Mouse (Mus musculus) urinary bladder, postnatal 10 days (tissue): ENCODE measurements around the gene Kdelr1.

ENCODE experiments used
- DNase-seq: peaks from one replicate; pipeline ENCODE4 v3.0.0; 2022; ENCODE audit warnings: low spot score

Gene Kdelr1

DNA sequence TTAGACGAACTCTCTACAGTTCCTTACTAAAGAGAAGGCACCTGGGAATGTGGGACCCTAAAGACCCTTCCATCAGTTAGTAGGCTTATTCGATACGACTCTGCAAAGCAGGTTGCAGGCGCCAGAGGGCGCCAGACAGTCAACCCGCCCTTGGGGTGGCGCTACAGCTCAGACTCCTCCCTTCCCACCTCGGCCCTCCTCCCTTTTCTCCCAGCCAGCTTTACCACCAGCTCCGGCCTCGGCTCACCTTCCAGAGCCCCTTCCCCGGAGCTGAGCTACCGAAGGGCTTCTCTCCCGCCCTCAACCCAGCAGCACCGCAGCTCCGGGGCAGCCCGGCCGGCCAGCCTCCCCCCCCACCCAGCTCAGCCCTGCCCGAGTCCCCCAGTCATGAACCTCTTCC lies at the start of gene Kdelr1:
Gene Kdelr1 (plus strand): TSS at position 149 of the 400 bp plus-strand sequence.
- peak; percentile 70 for DNase-seq

DNA sequence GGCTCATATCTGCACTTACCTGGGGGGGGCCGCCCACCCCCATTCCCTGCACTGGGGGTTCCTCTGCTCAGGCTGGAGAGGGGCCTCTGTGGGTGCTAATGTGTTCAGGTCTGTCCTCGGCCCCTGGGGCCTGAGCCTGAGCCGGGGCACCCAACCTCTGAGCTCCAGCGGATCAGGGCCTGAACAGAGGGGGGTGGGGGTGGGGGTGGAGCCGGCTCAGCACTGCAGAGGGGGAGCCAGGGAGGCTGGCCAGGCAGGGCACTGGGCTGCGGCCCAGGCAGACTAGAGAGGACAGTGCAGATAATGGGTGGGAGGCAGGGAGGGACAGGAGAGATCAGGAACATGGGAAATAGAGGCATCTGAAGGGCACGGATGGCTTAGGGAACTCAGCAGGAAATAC lies 48.0 kb upstream of the Kdelr1 start, which contains the start of gene Kcnj14:
Gene Kcnj14 (minus strand): TSS at position 185 of the 400 bp plus-strand sequence.
- no peak for DNase-seq

DNA sequence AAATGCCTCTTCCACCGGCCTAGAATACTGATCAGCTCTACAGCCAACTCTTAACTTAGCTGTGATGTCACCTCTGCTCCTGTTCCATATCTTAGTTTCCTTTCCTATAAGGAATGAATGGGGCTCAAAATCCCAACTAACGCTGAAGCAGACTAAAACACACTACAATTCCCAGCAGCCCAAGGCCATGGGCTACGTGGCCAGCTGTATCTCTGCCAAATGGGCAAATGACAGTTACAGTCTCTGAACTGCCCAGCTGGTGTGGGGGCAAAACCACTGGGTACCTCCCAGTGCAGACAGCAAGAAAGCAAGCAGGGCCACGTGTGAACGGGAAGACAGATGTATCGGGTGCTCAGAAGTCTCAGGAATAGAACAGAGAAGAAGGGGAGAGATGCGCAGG lies 45.9 kb upstream of the Kdelr1 start:
- DNase-seq = no peak

DNA sequence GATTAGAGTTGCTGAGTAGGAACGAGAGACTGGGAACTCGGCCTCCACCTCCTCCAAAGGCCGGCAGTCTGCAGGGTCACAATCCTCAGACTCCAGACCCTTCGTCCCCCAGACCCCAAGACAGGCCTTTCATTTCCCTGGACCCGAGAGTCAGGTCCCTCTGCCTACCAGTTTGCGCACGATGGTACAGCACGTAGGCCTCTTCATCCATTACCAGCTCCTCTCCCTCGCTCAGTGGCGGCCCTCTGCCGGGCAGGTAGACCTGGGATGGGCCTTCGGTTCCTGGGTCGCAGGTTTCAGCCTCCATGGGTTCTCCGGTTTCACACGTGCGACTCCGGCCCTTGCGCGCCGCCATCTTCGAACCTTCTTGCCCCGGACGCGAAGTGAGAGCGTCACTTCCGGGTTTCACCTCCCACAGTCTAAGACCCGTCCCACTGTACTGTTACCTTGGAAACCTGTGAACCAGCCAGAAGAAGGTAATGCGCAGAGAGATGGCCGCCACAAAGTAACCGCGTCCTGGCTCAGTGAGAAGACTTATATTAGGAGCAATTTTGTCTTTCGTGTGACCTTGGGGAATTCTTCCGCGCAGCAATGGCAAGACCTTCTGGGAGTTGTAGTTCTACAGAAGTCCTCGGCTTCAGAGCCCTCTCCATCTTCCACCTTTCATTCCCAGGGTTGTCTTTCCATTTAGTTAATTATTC lies 42.0 kb upstream of the Kdelr1 start, which contains the start of gene Grwd1:
Gene Grwd1 (minus strand): TSS at position 518 of the 701 bp plus-strand sequence.
- no peak for DNase-seq

DNA sequence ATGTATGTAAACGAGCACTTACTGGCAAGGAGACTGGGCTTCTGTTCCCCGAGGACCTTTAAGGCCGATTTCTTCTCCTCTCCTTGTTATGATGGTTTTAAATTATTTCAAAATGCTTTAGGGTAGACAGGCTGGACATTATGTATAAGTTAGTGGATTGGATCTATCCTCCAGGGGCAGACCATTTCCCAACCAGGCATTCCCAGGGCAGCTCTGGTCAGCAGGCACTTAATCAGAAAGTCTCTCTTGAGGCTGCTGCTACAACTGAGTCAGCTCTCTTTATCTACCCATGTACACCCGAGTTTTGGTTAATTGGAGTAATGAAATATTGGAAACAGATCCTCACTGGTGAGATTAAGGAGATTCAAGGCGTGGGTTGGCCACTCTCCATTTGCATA lies 41.4 kb upstream of the Kdelr1 start:
- no peak for DNase-seq

DNA sequence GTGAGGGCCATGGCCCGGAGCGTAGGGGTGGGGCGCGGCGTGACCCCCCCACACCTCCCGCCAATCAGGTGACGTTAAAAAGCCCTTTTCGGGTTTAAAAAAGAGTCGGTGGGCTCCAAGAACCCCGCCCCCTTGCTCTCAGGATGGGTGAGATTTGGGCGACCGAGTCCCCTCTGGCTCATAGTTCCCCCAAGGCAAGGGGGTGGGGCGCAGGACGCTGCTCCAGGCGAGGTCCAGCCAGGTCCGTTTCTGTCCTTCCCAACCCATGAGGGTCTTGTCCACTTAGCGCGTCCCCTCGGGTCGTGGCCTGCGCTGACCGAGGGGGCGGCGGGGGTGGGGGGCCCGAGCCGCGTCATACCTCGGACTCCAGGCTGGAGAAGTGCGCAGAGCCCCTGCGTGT lies 40.1 kb upstream of the Kdelr1 start:
- no peak for DNase-seq

DNA sequence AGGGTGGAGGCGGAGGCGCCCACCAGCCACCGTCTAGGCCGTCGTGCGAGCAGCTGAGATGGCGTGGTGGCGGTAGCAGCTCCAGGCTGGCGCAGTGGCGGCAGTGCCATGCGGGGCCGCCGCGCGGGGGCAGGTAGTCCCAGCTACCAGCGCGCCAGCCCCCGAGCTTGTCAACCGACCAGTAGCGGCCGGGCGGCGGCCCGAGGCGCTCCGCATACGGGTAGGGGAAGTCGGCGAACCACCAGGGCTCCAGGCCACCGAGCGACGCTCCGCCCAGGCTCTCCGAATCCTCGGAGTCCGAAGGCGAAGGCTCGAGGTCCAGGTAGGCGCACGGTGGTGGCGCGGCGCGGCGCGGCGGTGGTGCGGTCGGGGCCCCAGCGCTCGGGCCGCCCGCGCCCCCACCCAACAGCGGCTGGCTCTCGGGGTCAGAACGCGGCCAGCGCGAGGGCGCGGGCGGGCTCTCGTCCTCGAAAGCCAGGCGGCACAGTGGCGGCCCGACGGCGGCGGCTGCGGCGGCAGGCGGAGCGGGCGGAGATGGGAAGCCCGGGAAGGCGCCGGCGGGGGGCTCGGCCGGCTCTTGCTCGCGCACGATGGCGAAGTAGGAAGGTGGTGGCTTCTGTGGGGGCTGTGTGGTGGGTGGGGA lies 39.3 kb upstream of the Kdelr1 start:
- DNase-seq = no peak

DNA sequence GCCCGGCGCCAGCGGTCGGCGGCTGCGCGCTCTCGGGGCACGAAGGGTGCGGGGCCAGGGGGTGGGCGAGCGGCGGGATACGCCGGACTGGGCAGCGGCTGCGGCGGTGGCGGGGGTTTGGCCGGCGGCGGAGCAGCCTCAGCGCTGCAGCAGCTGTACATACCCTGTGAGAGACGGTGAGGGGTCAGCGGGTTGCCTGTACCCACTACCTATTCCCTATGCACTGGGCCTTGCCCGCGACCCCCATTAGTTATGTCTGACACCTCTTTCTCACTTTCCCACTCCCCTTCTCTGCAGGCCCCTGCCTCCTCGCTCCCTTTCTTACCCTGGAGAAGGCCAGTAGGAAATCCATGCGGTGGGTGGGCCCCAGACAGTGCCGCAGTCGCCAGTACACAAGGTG lies 38.6 kb upstream of the Kdelr1 start:
- no peak for DNase-seq

DNA sequence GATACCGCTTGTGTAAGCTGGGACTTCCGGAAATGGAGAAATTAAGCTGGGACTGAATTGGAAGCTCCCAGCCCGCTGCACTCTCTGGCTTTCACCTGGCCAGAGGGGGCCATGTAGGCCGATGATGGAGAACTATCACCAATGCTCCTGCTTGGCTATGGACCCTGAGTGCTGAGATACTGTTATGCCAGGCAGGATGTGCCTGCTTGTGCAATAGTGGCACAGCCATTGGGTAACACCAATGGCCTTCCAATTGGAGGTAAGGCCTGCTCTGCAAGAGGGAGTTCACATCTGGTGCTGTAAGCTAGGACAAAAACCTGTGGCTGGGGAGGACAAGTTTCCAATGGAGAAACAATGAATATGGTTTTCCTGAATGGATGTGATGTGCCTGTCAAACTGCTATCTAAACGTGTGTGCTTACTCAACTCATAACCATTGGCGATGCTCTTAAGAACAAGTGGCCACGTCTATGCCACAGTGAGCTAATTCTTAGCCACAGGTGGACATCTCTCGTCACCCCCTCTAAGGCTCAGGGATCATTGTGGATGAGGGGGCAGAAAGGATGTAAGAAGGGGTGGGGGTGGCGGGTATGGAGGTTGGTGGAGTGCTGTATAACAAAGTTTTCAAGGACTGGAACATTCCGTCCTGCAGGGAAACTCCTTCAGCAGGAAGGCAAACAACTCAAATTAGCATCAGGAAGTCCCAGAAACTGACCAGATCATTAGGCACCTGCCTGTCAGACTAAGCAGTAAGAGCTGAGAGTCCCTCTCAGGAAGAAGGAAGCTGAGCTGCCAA lies 29.4 kb upstream of the Kdelr1 start:
- no peak for DNase-seq

DNA sequence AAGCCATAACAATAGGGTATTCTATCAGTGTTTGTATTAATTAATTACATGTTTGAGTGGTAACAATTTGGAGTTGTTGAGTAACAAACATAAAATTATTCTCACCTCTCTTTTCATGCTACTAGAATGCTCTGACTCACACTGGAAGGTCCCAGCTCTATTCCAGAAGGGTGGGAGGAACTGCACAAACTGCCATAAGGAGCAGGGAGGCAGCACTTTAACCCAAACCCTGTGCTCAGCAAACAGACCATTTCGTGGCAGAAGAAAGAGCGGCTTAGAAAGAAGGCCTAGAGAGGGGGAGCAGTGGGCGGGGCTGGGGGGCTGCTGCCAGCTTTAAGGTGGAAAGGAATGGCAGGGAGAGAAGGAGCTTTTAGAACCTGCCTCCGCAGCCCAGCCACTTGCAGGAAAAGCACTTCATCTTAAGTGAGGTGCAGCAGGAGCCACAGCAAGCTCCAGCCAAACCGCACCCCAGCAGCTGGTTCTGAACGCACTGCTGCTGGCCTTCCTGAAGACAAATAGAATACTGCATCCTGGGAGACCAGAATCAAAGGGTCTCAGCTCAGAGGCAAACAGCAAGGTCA lies 24.0 kb upstream of the Kdelr1 start:
- DNase-seq = no peak

DNA sequence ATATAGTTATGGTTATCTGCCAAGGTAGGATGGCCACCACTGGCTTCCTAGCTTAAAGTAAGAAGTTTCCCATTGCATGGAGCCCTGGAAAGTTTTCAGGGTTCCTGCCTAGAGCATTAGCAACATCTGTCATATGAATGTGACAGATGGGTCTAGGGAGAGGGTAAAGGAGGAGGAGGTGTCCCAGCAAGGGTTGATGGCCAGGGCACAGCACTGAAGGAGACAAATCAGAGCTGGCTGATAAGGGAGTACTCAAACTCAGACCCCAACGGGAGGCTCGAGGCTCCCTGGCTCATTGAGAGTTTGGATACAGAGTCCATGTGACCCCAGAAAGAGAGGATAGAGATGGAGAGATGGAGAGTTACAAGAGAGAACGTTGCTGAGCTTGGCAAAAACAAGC lies 21.9 kb upstream of the Kdelr1 start:
- no peak for DNase-seq

DNA sequence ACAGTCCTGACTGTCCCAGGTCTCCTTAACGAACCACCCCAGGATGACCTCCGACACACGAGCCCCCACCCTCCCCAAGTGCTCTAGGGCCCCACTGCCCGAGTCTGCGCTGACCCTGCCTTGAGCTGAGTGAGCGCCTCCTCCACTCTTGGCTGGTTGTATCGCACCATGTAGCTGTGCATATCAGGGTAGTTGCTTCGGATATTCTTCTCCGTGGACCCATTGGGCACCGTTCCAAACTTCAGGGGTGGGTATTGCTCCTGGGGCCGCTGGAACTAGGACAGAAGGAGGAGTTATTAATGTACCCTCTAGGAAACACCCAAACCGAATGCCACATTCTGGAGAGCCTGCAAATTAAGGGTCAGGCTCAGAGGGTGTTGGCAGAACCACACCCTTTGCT lies 19.5 kb upstream of the Kdelr1 start:
- no peak for DNase-seq

DNA sequence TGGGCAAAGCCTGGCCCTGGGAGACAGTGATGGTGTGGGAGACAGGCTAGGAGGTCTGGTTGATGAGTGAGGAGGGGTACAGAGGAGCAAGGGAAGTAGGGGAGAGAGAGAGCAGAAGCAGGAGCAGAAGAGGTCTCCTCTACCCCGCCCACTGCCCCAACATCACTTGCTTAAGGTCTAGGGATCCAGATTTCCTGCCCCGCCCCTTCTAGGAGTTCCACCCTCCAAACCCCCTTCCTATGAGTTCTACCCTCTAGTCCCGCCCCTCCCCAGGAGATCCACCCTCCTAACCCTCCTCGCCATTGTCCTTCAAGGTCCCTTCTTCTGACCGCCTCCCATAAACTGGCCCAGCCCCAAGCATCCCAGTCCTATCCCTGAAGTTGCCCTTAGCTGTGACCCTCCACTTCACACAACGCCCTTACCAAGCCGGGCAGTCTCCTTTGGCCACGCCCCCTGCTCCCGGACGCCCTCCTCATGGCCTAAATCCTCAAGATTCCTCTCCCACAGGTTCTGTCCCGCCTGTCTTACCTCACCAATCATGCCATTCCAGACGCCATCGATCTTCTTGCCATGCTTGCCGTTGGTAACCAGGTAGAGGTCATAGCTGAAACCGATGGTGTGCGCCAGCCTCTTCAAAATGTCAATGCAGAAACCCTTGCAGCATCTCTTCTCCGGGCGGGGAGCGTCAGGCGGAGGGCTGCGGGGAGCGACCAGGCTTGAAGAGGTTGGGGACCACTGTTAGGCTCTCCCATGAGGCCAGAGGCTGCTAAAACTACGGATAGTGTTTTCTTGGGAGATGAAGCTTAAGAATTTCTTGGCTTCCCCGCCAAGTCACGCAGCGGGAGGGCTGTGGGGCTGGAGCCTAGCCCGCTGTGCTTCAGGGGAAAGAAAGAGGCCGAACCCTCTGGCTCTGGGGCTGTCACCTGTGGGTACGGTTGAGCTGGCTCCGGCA lies 15.3 kb upstream of the Kdelr1 start:
- no peak for DNase-seq

DNA sequence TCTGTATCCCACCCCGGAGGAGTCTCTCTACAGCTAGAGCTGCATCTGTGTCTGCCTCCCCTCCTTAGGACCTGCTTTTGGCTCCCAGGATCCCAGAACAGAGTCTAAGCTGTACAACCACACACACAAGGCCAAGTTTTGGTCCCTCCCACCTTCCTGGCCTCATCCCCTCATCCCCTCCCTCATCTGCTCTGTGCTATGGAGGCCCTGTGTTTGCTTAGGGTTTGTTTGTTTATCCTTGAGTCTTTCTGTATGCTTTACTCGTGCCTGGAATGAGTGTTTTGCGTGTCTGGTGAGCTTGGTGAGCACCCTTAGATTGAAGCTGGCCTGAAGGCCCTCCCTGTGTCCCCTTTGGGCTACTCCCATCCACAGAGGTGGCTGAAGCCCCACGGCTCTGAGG lies 13.6 kb upstream of the Kdelr1 start:
- no peak for DNase-seq

DNA sequence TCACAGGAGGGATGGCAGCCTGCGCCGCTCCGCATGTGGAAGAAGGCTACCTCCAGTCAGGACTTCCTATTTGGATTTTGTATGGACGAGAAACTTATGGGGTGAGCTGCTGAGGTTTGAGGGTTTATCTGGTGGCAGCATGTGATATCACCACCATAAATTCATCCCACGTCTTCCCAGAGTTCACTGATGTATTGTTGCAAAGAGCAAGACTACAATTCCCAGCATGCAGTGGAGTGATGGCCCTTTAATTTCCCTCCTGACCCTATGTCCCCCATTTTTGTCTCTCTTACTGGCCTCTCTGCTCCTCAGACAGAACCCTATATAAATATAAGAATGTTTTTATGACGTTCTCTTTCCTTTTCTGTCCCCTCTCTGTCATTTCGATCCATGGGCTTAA lies 9.8 kb upstream of the Kdelr1 start:
- no peak for DNase-seq

DNA sequence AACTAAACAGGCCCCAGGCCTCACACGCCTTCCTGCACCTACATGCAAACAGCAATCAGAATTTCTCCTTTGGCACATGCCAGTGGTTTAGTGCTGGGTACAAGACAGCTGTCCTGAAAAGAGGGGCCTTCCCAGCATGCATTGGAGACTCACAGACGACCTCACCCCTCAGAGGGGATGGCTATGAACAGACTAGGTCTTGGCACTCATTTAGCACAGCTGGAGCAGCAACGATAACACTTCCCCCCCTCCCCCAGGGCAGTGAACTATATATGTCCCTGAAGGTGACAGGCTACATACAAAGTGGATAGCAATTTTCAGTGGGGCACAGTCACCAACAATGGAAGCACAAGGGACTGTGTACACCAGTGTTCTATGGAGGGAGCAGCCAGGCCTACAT lies 8.1 kb upstream of the Kdelr1 start:
- no peak for DNase-seq

DNA sequence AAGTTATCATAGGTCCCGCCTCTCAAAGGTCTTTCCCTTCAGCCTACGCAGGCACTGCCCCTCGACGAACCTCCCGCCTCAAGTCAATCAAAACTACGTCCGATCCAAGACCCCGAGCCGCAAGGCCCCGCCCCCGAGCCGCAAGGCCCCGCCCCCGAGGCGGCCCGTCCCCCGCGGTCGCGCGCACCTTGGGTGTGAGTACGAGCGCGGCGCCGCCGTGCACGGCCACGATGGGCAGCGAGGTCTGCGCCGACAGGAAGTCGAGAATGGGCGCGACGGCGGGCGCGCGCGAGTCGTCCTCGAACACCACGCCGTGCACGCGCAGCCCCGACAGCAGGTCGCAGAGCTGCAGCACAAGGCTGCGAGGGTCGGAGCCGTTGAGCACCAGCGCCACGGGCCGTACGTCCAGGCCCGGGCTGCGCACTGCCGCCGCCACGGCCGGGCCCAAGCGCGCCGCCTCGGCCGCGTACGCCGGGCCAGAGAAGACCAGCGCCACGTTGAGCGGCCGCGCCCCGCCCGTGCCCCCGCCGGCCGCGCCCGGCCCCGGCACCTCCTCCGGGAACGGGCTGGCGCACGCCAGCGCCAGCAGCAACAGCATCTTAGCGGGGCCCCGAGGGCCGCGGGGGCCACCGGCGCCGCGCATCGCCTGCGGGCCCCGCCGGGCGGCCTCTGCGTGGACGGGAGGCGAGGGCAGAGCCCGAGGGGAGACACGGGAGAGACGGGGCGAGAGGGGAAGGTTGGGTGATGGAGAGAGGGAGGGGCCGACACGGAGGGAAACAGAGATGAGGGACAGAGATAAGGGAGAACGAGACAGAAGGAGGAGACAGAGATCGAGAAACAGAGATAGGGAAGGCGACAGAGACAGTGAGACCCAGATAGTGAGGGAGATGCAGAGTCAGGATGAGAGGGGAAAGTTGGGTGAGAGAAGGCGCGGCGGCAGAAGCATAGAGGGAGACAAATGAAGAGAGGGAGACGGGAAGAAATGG lies 6.4 kb upstream of the Kdelr1 start:
- peak; percentile 65 for DNase-seq

DNA sequence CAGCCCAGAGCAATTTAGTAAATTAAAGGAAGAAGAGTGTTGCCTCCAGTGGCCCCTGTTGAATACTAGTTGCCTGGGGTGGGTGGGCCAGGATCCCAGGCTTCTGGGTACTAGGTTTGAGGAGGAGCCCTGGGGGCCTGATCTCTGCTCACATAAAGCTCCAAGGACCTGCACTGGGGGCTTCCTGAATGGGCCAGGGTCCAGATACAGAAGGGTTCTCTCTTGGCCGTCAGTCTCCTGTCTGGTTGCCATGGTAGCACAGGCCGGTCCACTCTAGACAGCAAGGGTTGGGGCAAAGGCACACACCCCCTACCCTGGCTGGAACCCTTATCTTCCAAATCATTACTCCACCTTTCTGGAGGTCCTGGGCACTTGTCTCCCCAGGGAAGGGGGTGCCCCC lies 4.7 kb upstream of the Kdelr1 start:
- DNase-seq = no peak

DNA sequence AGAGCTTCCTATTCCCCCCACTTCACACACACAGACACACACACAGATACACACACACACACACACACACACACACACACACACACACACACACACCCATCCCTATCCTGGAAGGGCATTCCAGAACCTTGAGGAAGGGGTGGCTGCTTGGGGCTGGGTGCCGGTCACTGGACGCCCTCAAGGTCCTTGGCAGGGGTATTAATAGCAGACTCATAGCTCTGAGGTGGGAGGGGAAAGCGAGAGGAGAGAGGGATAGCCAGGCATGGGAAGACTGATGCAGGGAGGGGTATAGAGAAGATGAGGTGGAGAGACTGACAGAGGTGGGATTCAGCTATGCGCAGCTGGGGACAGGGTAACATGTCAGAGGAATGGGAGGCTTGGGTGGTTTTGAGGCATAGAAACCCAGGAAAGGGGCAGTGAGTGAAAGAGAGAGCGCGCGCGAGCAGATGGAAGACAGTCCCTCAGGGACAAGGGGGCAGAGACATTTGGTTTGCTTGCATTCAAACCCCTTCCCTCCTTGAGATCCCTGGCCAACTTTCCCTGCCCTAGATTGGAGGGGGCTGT lies 3.4 kb upstream of the Kdelr1 start:
- DNase-seq = no peak

DNA sequence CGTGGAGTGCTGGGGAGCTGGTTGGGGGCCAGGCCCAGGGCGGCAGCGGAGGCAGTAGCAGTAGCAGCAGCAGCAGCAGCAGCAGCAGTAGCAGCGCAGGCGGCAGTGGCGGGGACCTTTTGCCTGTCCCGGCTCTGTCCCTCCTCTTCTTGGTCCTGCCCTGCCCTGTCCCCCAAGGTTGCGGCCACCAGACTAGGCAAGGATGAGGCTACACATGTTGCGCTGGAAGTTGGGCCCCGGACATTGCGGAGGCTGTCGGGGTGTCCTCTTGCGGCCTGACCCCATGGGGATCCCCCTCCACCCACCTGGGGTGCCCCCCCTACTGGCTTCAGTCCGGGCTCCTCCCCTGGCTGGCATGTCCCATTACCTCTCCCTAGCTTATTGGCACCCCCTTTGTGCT lies 2.8 kb upstream of the Kdelr1 start:
- DNase-seq = no peak
